In the genomic region with DNA sequence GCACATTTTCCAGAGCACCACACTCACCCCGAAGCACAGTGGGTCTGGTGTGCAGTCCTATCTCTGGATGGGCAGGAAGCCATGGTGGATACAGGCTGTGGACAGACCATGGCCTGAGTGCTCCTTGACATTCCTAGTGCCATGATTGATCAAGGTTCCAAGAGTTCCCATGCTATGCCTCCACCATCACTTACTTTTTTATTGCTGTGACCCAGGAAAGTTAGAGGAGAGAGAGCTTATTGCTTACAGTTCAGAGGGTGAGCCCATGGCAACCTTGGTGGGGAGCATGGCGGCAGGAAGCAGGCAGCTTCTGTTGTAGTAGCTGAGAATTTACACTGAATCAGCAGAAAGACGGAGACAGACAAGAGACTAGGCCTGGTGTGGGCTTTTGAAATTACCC, we compare ENCODE assay signal across 23 mouse cellular contexts.
"Had no signal": no experiment of that assay in that cellular context is flagged by ENCODE, and none has a peak within 500 bp of the region (broad histone marks: within the 10 kb centered on the region; RNA-seq: fewer than 3 reads in every experiment).

No protein-coding gene starts in this region.

- DNase-seq: forebrain, postnatal 0 days; gastrocnemius, postnatal 10 days; gastrocnemius, postnatal 25 days; heart, adult 18-20 months; heart, postnatal 10 days; heart, postnatal 36 days; kidney, adult 11 months; kidney, adult 2 months; kidney, adult 9 months; kidney, postnatal 14 days; kidney, postnatal 36 days; layer of hippocampus, adult 9-11 months; layer of hippocampus, postnatal 36 days; left cerebral cortex, postnatal 4 days had no signal

- H3K27me3 ChIP-seq: heart, embryonic 12.5 days; hindbrain, embryonic 13.5 days; hindbrain, embryonic 15.5 days; kidney, embryonic 15.5 days; limb, embryonic 13.5 days; limb, embryonic 15.5 days had no signal

- H3K4me3 ChIP-seq: heart, embryonic 10.5 days; heart, embryonic 12.5 days; hindbrain, embryonic 13.5 days; hindbrain, embryonic 15.5 days; kidney, embryonic 15.5 days; limb, embryonic 13.5 days; limb, embryonic 15.5 days had no signal

- H3K27ac ChIP-seq: heart, embryonic 10.5 days; hindbrain, embryonic 13.5 days; hindbrain, embryonic 15.5 days; hindbrain, postnatal 0 days; kidney, embryonic 15.5 days; kidney, postnatal 0 days; limb, embryonic 13.5 days; limb, embryonic 15.5 days had no signal

- H3K4me2 ChIP-seq: heart, embryonic 12.5 days; hindbrain, embryonic 13.5 days; hindbrain, embryonic 15.5 days; kidney, embryonic 15.5 days; limb, embryonic 13.5 days; limb, embryonic 15.5 days had no signal

- H3K9me3 ChIP-seq: heart, embryonic 10.5 days; heart, embryonic 12.5 days; hindbrain, embryonic 13.5 days; hindbrain, embryonic 15.5 days; kidney, embryonic 15.5 days; limb, embryonic 13.5 days; limb, embryonic 15.5 days had no signal
